Mouse (Mus musculus) bone marrow macrophage, adult 2 months (primary cell): ENCODE measurements around the gene Nudt2.

Experiments
- CTCF ChIP-seq: IDR thresholded peaks from 2 replicates; pipeline ENCODE4 v1.5.1; 2012; ENCODE audit warnings: low read depth, mild to moderate bottlenecking, low read length, moderate library complexity
- POLR2A ChIP-seq: IDR thresholded peaks from 2 replicates; pipeline ENCODE4 v1.6.1; 2012; ENCODE audit warnings: mild to moderate bottlenecking, low read depth, low read length, borderline replicate concordance

DNA sequence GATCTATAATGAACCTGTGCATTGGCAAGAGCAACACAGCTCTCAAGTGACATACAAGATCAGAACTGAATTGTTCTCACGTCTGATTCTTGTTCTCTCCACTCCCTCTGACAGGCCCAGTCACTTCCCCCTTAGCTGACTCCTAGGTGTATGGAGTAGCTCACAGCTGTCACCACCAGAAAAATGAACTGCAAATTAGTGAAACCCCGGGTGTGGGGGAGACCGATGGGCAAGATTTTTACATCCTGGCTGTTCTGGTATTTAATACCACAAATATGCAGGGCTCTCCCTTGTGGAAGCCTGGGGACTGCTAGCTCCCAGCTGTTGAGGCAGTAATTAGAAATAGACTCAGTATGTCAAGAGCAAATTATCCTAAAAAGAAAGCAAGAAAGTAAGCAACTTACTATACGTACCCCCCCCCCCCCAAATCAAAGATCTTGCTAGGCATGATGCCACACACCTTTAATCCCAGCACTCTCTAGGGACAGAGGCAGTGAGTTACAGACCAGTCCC is 22.1 kb upstream of the Nudt2 start:
- no peak for TF ChIP-seq POLR2A
- no peak for TF ChIP-seq CTCF
